Mouse (Mus musculus) embryonic facial prominence, embryonic 11.5 days (tissue): Measurements from ENCODE around the gene Cpne9. TPM values are rescaled to one million over a fixed set of nuclear protein-coding genes. Genes with fewer than 3 reads are reported as not detected.

Experiments used
- ATAC-seq: fragments of 200-750 bp; cut with Nextera tagmentation; replicated peaks from 2 replicates; pipeline ENCODE4 v1.8.0; 2017; ENCODE audit warnings: low read depth; ENCODE audit not compliant: insufficient number of reproducible peaks, low FRiP score, low TSS enrichment
- DNase-seq: peaks from one replicate; pipeline ENCODE4 v3.0.0-alpha.2; 2015; ENCODE audit warnings: low spot score
- H3K27ac ChIP-seq: fragments of 300-500 bp; sonication (generic); replicated peaks from 2 replicates; pipeline ENCODE4 v1.5.1; 2014; ENCODE audit warnings: mild to moderate bottlenecking, low read depth, low read length, control low read depth
- H3K27me3 ChIP-seq: fragments of 300-500 bp; sonication (generic); 2 replicates; pipeline ENCODE4 v1.6.1; 2014; ENCODE audit warnings: mild to moderate bottlenecking, low read length, moderate library complexity, mixed read lengths; ENCODE audit not compliant: control insufficient read depth, insufficient read depth
- H3K36me3 ChIP-seq: fragments of 300-500 bp; sonication (generic); replicated peaks from 2 replicates; pipeline ENCODE4 v1.6.1; 2014; ENCODE audit warnings: low read depth, mild to moderate bottlenecking, low read length, moderate library complexity, mixed read lengths; ENCODE audit not compliant: control insufficient read depth, insufficient read depth
- H3K4me1 ChIP-seq: fragments of 300-500 bp; sonication (generic); 2 replicates; pipeline ENCODE4 v1.6.1; 2014; ENCODE audit warnings: low read length, mixed read lengths; ENCODE audit not compliant: control insufficient read depth, insufficient read depth
- H3K4me2 ChIP-seq: fragments of 300-500 bp; sonication (generic); 2 replicates; pipeline ENCODE4 v1.6.1; 2014; ENCODE audit warnings: low read depth, mild to moderate bottlenecking, control low read depth, low read length, moderate library complexity
- H3K4me3 ChIP-seq: fragments of 300-500 bp; sonication (generic); 2 replicates; pipeline ENCODE4 v1.5.1; 2014; ENCODE audit warnings: low read depth, low read length, control low read depth
- H3K9ac ChIP-seq: fragments of 300-500 bp; sonication (generic); replicated peaks from 2 replicates; pipeline ENCODE4 v1.6.1; 2014; ENCODE audit warnings: mild to moderate bottlenecking, control low read depth, low read length
- H3K9me3 ChIP-seq: fragments of 300-500 bp; sonication (generic); replicated peaks from 2 replicates; pipeline ENCODE4 v1.6.1; 2016; ENCODE audit warnings: mild to moderate bottlenecking, low read length, inconsistent platforms, mixed read lengths; ENCODE audit not compliant: control insufficient read depth
- WGBS: fragments of 180-500 bp; shearing (Covaris S2); extraction: QIAGEN DNeasy Blood & Tissue Kit; methylation state at CpG from one replicate; pipeline ENCODE4 v1.1.7; 2014; 5-methylcytosine and 5-hydroxymethylcytosine counted together
- polyA plus RNA-seq: library from polyadenylated mRNA; unstranded; fragments of >200 nt; fragmentation: Nextera tagmentation; extraction: Ambion mirVana; gene quantifications from 2 replicates; pipeline ENCODE4 v1.2.1, GENCODE M21; 2014

The Cpne9 gene
- polyA plus RNA-seq, 1 experiment from 2014 or later, result 0.14 TPM

GRCm38 (mm10) chr6:113334216-113334615 lies 52.1 kb downstream of the Cpne9 start:
- Histone ChIP-seq H3K4me3 (no peak overlapping the region), H3K27ac (no peak overlapping the region), H3K4me2 (no peak overlapping the region), H3K9ac (no peak overlapping the region), H3K4me1 (no peaks in the 10 kb centered on the region), H3K27me3 (no peaks in the 10 kb centered on the region), H3K9me3 (no peaks in the 10 kb centered on the region), H3K36me3 (peaks cover 2% of the 10 kb centered on the region)
- WGBS, result 84% methylated on average over 6 of the region's 6 CpGs
- DNase-seq (no peak), ATAC-seq (no peak)

DNA sequence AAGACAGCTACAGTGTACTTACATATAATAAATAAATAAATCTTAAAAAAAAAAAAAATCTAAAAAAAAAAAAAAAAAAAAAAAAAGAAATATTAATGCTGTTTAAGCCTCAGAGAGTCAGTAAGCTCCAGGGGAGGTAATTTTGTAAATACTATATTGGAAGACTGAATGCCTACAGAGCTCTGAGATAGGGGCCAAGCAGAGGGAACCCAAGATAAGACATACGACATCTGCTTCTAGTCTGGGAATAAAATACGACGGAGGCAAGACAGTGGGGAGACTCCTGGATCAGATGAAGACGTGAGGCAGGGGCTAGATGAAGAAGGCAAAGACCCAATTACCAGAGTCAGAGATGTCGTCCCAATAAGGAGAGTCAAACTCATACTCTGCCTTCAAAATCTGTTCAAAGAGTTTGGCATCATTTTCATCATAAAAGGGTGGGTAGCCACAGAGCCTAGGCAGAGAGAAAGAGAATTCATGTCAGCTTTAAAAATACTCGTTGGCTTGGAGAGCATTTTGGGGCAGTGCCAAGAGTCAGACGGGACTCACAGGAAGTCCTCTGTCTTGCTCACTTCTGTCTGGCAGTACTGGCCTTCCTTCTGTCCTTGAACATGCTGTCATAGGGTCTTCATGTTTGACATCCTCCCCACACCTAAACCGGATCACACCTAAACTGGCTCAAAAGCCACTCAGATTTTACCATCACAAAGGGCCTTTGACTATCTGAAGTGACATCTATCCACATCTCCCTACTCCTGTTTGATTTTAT lies 54.9 kb downstream of the Cpne9 start:
- Histone ChIP-seq H3K4me3 (no peak overlapping the region), H3K9ac (no peak overlapping the region), H3K4me2 (no peak overlapping the region), H3K36me3 (peaks cover 2% of the 10 kb centered on the region), H3K4me1 (no peaks in the 10 kb centered on the region), H3K9me3 (no peaks in the 10 kb centered on the region), H3K27ac (no peak overlapping the region), H3K27me3 (no peaks in the 10 kb centered on the region)
- 81% methylated on average over 8 of the region's 8 CpGs for WGBS
- ATAC-seq (no peak), DNase-seq (no peak)

DNA sequence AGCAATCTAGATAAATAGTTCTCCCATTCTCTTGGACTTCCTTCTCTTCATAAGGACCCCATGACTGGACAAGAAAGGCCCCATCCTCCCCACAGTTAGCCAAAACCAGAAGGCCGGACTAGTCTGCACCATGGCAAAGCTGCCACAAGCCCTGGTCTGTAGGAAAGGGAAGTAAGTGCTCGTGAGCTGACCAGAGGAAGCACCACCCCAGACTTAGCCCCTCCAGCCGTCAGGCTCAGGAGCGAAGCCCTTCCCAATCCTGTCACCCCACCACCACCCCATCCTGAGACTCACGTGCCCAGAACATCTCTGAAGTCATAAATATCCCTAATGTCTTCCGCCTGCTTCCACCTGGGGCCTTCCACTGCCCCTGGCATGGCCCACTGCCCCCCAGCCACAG lies 59.5 kb downstream of the Cpne9 start:
- H3K4me3 ChIP-seq, result no peak overlapping the region
- H3K4me1 ChIP-seq, result no peaks in the 10 kb centered on the region
- no peak overlapping the region for H3K27ac ChIP-seq
- no peak for ATAC-seq
- no peaks in the 10 kb centered on the region for H3K36me3 ChIP-seq
- H3K9ac ChIP-seq, result no peak overlapping the region; the same call in 1 of the 2 replicates
- no peaks in the 10 kb centered on the region for H3K27me3 ChIP-seq
- H3K9me3 ChIP-seq, result no peaks in the 10 kb centered on the region
- 82% methylated on average over 6 of the region's 6 CpGs for WGBS
- no peak overlapping the region for H3K4me2 ChIP-seq
- no peak for DNase-seq

DNA sequence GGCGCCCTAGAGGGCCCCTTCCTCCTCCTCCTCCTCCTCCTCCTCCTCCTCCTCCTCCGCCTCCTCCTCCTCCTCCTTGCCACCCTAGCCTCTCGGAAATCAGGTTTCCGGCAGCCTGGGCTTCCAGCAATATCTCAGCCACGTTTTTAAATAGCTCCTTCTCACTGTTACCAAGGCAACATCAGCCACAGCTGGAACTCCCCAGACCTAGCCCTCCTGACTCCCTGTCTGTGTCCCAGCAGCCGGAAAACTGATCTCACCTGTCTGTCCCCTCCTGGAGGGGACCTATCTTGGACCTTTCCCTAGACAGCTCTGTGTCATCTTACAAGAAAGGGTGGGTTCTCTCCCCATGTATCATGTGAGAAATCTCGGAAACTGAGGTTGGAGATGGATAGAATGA lies 60.2 kb downstream of the Cpne9 start:
- no peaks in the 10 kb centered on the region for H3K9me3 ChIP-seq
- H3K9ac ChIP-seq, result no peak overlapping the region
- no peaks in the 10 kb centered on the region for H3K36me3 ChIP-seq
- 65% methylated on average over 3 of the region's 7 CpGs for WGBS
- no peak overlapping the region for H3K27ac ChIP-seq
- DNase-seq (peak; percentile 16), ATAC-seq (no peak)
- no peak overlapping the region for H3K4me3 ChIP-seq
- no peak overlapping the region for H3K4me2 ChIP-seq
- no peaks in the 10 kb centered on the region for H3K27me3 ChIP-seq
- H3K4me1 ChIP-seq, result no peaks in the 10 kb centered on the region

DNA sequence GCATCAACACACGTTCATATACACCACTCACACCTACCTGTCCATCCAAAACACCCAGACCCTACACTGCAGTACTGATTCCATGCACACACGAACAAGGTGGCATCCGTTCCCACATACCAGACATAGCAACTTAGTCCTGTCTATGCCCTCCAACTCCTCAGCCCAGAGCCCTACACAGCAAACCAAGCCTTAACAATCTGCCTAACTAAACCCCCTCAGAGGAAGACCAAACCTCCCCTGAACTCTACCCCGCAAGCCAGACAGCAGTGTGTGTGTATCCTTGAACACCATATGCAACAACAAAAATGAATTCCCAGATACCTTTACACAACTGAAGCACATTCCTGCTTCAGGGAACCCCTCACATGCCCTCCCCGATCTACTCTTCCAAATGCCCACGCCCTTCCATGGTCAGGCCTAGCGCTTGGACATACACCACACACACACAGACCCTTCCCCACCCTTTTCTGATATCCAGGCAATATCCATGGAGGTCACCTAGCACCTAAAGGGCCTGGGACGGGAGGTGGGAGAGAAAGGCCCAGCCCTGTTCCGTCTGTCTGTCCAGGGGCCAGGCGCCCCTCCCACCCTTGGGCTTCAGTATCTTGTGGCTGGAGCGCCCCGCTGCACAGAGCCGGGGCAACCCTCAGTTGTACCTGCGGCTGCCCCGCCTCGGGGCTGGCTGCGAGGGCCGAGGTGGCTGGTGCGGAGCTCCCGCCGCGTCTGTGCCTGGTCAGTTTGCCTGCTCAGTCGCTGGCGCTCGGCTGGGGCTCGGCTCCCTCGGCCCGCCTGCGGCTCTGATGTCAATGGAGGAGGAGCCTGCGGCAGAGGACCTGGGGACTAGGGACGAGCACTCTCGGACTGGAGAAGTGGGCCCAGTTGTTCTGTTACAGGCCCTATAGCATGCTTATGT lies 61.3 kb downstream of the Cpne9 start, which contains the start of gene Camk1:
Gene Camk1, minus strand, starts transcription at position 808 of the 916 bp plus-strand sequence.
- WGBS, result 15% methylated on average over 32 of the region's 32 CpGs
- Histone ChIP-seq H3K4me2 (peak within 1 kb of the TSS; percentile 76), H3K4me1 (no peaks in the 10 kb centered on the region), H3K4me3 (peak within 1 kb of the TSS; percentile 49), H3K9me3 (no peaks in the 10 kb centered on the region), H3K27ac (no peak within 1 kb of the TSS), H3K27me3 (no peaks in the 10 kb centered on the region), H3K36me3 (no peaks in the 10 kb centered on the region), H3K9ac (peak within 1 kb of the TSS; percentile 76)
- DNase-seq (peak; percentile 73), ATAC-seq (peak; percentile 86)

DNA sequence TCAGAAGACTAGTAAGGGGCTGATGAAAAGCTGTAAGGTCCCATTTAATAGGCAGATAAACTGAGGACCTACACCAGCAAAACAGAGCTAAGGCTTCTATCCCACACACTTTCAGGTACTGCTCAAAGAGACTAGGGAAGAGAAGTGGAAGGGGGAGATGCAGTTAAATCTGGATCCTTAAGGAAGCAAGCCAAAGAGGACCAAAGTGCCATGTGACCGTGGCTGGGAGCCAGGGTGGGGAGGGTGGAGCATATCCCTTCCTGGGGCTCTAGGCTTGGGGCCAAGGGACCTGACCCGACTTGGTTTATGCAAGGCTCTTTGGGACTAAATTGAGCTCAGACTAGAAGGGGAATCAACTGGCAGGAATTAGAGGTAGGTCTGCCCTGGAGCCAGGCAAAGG lies 62.2 kb downstream of the Cpne9 start:
- DNase-seq (no peak), ATAC-seq (no peak)
- no peak overlapping the region for H3K27ac ChIP-seq
- H3K4me2 ChIP-seq, result no peak overlapping the region
- H3K36me3 ChIP-seq, result no peaks in the 10 kb centered on the region
- no peaks in the 10 kb centered on the region for H3K4me1 ChIP-seq
- 64% methylated on average over 2 of the region's 2 CpGs for WGBS
- H3K27me3 ChIP-seq, result no peaks in the 10 kb centered on the region
- peak overlapping the region; percentile 76; the same call in 1 of the 2 replicates for H3K9ac ChIP-seq
- H3K4me3 ChIP-seq, result no peak overlapping the region
- H3K9me3 ChIP-seq, result no peaks in the 10 kb centered on the region

- 70% methylated on average over 4 of the region's 4 CpGs for WGBS
- Histone ChIP-seq H3K27ac (no peak overlapping the region), H3K27me3 (no peaks in the 10 kb centered on the region), H3K4me3 (no peak overlapping the region), H3K9me3 (no peaks in the 10 kb centered on the region), H3K9ac (no peak overlapping the region), H3K36me3 (no peaks in the 10 kb centered on the region), H3K4me2 (no peak overlapping the region), H3K4me1 (no peaks in the 10 kb centered on the region)
- ATAC-seq, result no peak
- DNase-seq, result no peak
Measured at GRCm38 (mm10) chr6:113346897-113347296, 64.8 kb downstream of the Cpne9 start.

DNA sequence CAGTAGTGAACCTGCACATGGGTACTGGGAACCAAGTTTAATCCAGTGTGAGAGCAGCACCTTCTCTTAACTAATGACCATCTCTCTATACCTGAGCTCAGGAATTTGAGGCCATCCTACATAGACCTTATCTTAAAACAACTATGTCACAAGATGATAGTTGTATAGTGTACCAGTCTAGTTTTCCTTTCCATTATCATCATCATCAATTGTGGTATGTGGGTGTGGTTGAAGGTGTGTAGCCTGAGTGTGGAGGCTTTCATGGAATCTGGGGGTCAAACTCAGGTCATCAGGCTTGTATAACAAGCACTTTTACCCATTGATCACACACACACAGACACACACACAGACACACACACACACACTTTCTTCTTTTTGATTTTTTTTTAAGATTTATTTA lies 68.4 kb downstream of the Cpne9 start:
- no peak overlapping the region for H3K4me3 ChIP-seq
- H3K27ac ChIP-seq, result no peak overlapping the region
- ATAC-seq (no peak), DNase-seq (no peak)
- no peaks in the 10 kb centered on the region for H3K9me3 ChIP-seq
- no peak overlapping the region for H3K9ac ChIP-seq
- H3K4me2 ChIP-seq, result no peak overlapping the region
- no peaks in the 10 kb centered on the region for H3K36me3 ChIP-seq
- no peaks in the 10 kb centered on the region for H3K4me1 ChIP-seq
- no peaks in the 10 kb centered on the region for H3K27me3 ChIP-seq
